26 mouse cellular contexts compared by ENCODE assay signal in the genomic region with DNA sequence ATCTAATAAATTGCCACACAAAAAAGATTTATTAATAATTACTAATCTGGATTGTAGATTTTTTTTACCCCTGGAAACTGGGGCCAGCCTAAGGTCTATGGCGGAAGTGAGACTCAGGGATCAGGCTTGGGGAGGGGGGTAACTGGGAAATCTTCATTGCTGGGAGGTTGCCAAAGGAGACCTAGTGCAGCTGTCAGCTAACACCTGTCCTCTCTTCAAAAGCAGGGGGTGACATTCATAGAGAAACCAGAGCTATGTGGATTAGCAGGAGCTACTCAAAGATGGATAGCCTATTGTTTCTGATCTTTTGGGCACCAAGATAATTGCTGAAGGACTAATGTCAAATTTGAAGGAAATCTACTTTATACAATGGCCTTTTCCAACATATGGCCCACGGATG.
"Had no signal": no experiment of that assay in that cellular context is flagged by ENCODE, and none has a peak within 500 bp of the region (broad histone marks: within the 10 kb centered on the region; RNA-seq: fewer than 3 reads in every experiment).

No protein-coding gene starts in this region.

- H3K27me3 ChIP-seq: heart, embryonic 12.5 days; hindbrain, embryonic 12.5 days; intestine, embryonic 15.5 days; limb, embryonic 13.5 days; liver, embryonic 13.5 days; liver, embryonic 15.5 days had no signal

- ATAC-seq: hindbrain, embryonic 16.5 days; inflammation-experienced regulatory T-cells, adult 6 months; intestine, embryonic 15.5 days; intestine, postnatal 0 days had no signal

- DNase-seq: gastrocnemius, postnatal 14 days; gastrocnemius, postnatal 36 days; heart, adult 11 months; heart, adult 2 months; heart, postnatal 10 days; heart, postnatal 4 days; kidney, adult 18-20 months; kidney, adult 8-10 months; kidney, postnatal 10 days; kidney, postnatal 25 days; kidney, postnatal 4 days; liver; liver, embryonic 13.5 days had no signal

- H3K4me3 ChIP-seq: heart, adult 2 months; heart, embryonic 12.5 days; hindbrain, embryonic 10.5 days; hindbrain, embryonic 12.5 days; intestine, embryonic 15.5 days; layer of hippocampus, adult 2 months; left cerebral cortex, adult 2 months; limb, embryonic 13.5 days; liver, embryonic 13.5 days; liver, embryonic 15.5 days had no signal

- H3K4me2 ChIP-seq: heart, embryonic 12.5 days; hindbrain, embryonic 12.5 days; hindbrain, embryonic 14.5 days; intestine, embryonic 15.5 days; limb, embryonic 13.5 days; liver, embryonic 11.5 days; liver, embryonic 13.5 days; liver, embryonic 15.5 days had no signal

- H3K9ac ChIP-seq: heart, embryonic 12.5 days; hindbrain, embryonic 12.5 days; hindbrain, embryonic 14.5 days; intestine, embryonic 15.5 days; limb, embryonic 13.5 days; liver, embryonic 13.5 days; liver, embryonic 15.5 days had no signal

- H3K4me1 ChIP-seq: heart, embryonic 12.5 days; hindbrain, embryonic 12.5 days; limb, embryonic 13.5 days; liver, embryonic 13.5 days; liver, embryonic 15.5 days had no signal

- H3K27ac ChIP-seq: heart, adult 2 months; hindbrain, embryonic 10.5 days; hindbrain, embryonic 12.5 days; hindbrain, embryonic 14.5 days; intestine, embryonic 15.5 days; layer of hippocampus, adult 2 months; left cerebral cortex, adult 2 months; limb, embryonic 13.5 days; liver, embryonic 13.5 days; liver, embryonic 15.5 days had no signal

- H3K9me3 ChIP-seq: heart, embryonic 12.5 days; hindbrain, embryonic 10.5 days; hindbrain, embryonic 12.5 days; intestine, embryonic 15.5 days; limb, embryonic 13.5 days; liver, embryonic 13.5 days; liver, embryonic 15.5 days had no signal

- H3K36me3 ChIP-seq: heart, embryonic 12.5 days; hindbrain, embryonic 10.5 days; hindbrain, embryonic 12.5 days; intestine, embryonic 15.5 days; limb, embryonic 13.5 days; liver, embryonic 13.5 days; liver, embryonic 15.5 days had no signal
